Mouse (Mus musculus): Measurements from ENCODE around the gene Gm20388. TPM values are rescaled to one million over a fixed set of nuclear protein-coding genes. Genes with fewer than 3 reads are reported as not detected.

Gene Gm20388
- total RNA-seq, 1 experiment from 2014 or later, result 35.7 TPM

DNA sequence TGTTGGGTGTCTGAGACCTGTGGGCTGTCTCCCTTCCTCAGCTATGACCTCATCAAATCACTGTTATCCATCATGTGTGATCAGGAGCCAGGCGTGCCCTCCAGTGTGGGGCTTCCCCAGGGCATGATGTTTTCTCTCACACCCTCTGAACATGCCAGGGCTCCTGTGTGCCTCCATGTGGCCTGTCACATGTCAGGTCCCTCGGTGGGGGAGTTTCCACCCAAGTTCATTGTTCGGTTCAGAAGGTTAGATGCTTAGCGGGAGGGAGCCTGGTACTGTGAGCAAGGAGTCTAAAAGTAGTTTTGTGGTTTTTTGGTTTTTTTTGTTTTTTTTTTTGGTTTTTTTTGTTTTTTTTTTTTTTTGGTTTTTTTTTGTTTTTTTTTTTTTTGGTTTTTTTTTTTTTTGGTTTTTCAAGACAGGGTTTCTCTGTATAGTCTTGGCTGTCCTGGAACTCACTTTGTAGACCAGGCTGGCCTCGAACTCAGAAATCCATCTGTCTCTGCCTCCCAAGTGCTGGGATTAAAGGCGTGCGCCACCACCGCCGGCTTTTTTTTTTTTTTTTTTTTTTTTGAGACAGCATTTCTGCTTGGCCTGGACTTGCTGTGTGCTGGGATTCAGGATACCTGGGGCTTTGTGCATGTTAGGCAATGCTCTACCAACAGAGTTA, 553.4 kb downstream of the Gm20388 start:
- no peak for ATAC-seq (replicated peaks; ENCODE audit: low read depth, poor library complexity, severe bottlenecking)

DNA sequence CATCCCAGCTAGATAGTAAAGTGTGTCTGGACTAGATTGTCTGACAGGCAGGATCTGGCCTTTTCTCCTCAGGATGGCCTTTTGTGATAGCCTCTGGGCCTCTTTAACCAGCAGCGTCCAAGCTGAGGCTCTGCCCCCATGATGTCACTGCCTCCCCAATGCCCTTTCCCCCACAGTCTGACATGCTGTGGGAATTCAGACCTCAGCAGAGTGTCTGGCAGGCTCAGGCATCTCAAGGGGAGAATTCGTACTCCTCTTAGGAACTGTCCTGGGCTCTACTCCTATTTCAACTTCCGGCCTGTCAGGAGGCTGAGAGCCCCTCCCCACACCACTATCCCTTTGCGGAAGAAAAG, 553.9 kb downstream of the Gm20388 start:
- ATAC-seq (replicated peaks; ENCODE audit: low read depth, poor library complexity, severe bottlenecking), result no peak

DNA sequence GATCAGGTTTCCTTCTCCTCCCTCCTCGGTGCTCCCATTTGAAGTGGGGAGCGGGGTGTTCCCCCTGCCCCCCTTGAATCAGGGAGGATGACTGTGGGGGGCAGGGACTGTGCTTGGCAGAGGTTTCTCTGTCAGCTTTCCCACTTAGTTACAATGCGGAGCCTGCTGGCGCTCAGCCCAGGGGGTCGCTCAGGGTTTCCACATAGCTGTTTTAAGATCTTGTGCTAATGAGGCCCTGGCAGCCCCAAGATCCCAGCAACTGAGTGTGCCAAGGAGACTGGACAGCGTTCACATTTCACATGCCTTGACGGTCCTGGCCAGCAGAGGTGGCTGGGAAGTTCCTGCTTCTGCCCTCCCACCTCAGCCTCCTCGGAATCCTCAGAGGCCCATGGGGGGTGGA, 555.1 kb downstream of the Gm20388 start:
- ATAC-seq (replicated peaks; ENCODE audit: low read depth, poor library complexity, severe bottlenecking), result no peak

DNA sequence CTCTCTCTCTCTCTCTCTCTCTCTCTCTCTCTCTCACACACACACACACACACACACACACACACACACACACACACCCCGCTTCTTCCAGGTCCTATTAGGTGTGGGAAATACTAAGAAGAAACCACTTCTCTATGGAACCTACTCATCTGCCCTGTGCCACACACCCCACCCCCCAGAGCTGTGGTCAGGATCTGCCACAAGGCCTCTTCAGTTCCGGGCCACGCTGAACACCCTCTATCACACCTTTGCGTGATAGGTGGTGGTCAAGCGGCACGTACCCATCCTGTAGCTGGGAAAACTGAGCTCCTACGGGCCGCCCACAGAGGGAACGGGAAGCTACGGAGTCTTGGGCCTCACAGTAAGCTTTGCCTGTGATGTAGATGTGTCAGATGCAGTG, 555.6 kb downstream of the Gm20388 start:
- 0 out of 2 replicates have a peak, but pooled peaks have one; percentile 14 for ATAC-seq (replicated peaks; ENCODE audit: low read depth, poor library complexity, severe bottlenecking)

DNA sequence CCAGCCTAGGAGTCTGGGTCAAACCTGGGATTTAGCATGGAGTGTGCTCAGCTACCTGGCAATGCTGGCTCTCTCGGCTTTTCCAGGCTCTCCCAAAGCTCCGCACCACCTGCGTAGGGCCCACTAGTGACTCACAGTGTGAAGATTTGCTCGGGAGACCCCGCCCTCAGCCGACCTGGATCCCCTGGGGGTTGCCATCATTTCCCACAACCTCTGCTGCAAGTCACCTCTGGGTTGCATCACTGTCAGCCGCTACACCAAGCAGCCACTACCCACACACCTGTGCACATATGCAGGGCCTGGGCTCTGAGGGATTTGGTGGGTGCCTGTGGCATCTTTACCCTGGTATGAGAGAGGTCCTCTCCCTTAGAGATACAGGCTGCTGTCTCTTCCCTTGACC, 557.0 kb downstream of the Gm20388 start:
- no peak for ATAC-seq (replicated peaks; ENCODE audit: low read depth, poor library complexity, severe bottlenecking)

DNA sequence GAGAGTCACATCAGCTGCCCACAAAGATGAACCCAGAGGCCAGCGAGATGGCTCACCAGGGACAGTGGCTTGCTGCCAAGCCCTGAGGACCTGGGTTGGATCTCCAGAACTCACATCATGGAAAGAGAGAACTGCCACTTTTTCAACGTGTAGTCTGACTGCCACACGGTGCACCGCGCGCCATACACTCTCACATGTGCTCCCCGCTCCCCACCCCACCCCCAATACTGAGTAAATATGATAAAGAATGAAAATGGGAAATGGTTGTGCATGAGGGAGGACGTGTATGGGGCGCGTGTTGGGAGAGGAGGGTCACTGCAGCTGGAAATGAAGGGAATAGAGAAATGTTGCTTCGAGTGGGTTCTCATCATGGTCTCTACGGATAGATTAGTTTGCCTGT, 559.5 kb downstream of the Gm20388 start:
- ATAC-seq (replicated peaks; ENCODE audit: low read depth, poor library complexity, severe bottlenecking), result no peak

DNA sequence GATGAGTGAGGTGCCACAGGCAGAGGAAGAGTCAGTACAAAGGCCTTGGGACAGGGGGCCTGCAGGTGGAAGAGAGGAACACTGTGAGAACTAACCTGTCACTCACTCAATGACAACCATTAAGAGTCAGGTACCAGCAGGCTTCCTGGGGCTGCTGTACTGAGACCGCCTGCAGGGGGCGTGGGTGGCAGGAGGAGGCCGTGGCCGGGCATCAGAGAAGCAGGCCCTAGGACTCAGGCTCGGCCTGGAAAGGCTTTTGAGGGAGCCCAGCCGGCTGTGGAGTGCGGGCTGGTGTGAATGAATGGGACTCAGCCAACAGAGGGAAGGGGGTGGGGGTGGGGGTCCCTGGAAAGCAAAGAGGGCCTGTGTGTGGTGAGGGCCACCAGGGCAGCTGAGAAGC, 560.5 kb downstream of the Gm20388 start:
- no peak for ATAC-seq (replicated peaks; ENCODE audit: low read depth, poor library complexity, severe bottlenecking)

DNA sequence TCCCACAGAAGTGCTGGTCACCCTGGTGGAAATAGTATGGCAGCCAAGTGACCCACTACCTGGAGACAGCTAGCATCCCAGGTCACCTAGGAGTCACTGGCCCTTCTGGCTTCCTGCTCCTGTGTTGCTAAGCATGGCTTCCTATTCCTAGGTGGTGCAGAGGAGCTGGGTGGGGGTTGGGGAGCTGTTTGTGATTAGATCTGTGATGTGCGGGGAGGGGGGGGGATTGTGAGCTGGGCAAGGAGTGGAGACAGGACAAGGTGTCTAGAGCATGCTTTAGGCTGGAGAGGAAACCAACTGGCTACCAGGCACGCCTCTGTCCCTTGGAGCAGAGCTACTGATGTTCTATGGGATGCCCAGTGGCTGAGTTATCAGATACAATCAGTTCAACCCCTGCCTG, 561.1 kb downstream of the Gm20388 start:
- ATAC-seq (replicated peaks; ENCODE audit: low read depth, poor library complexity, severe bottlenecking), result no peak

DNA sequence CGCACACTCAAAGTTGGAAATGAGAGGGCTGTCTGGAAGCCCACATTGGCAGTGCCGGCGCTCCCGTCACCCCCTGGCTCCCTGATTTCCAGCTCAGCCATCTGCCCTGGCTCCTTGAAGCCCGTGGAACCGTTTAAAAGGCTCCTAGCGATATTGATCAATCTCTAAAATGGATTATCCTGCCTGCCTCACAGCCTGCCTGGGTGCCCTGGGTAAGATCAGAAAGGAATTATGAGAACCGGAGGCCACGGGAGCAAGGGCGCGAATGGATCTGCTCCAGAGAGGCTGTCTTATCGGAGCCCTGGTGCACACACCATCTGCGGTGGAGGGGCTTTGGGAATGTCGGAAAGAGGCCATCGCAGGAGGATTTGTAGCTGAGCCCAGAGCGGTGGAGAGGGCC, 561.6 kb downstream of the Gm20388 start:
- no peak for ATAC-seq (replicated peaks; ENCODE audit: low read depth, poor library complexity, severe bottlenecking)

DNA sequence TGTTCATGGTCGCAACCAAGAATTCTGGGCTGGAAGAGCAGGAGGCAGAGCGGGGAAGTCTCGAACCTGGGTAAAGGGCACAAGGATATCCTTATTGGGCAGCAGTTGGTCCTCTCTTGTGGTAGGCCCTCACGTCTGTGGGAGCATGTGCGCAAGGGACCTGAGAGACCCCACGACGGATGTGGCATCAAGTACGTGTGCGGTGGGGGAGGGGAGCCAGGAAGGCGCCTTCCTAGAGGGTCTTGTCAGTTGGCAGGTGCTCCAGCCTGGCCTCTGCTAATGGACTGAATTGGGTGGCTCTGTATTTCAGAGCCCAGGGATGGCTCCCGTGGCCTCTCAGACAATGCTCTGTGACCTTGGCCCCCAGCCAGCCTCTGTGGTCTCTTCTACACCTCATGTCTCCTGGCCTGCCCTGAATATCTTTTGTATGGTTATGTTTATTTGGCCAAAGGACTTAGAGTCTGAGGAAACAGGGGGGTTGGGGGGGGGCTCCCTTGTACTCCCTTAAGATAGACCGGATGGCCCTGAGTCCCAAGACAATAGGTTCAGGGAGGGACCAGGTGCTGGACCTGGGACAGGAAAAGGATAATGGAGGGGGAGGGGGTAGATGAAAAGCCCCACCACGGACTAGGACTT, 563.2 kb downstream of the Gm20388 start:
- no peak for ATAC-seq (replicated peaks; ENCODE audit: low read depth, poor library complexity, severe bottlenecking)

DNA sequence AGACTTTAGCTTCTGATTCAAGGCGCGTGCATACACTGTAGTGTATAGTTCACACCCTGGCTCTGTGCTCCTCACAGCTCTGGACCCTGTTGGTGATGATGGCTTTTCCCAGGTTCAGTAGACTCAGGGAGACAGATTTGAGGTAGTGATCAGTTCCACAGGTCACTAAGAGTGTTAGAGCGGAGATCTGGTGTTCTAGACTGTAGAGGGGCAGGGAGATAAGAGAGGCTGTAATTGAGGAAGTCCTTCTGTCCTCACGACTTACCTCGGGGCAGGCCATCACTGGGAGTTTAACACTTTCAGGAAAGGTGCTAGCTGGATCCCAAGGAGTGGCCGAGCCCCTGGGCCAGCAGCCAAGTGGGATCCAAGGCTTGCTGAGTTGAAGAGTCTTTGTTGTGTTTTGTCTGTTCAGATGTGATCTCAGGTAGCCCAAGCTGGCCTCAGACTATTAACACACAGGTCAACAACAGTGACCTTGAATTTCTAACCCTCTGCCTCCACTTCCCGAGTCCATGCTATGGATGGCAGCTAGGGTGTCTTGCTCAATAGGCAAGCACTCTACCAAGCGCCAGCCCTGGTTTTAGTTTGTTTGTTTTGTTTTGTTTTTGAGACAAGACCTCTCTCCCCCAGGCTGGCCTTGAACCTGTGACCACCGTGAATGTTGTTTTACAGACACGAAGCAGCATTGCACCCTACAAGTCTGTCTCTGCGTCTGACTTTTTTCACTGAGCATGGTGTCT, 564.0 kb downstream of the Gm20388 start:
- no peak for ATAC-seq (replicated peaks; ENCODE audit: low read depth, poor library complexity, severe bottlenecking)

DNA sequence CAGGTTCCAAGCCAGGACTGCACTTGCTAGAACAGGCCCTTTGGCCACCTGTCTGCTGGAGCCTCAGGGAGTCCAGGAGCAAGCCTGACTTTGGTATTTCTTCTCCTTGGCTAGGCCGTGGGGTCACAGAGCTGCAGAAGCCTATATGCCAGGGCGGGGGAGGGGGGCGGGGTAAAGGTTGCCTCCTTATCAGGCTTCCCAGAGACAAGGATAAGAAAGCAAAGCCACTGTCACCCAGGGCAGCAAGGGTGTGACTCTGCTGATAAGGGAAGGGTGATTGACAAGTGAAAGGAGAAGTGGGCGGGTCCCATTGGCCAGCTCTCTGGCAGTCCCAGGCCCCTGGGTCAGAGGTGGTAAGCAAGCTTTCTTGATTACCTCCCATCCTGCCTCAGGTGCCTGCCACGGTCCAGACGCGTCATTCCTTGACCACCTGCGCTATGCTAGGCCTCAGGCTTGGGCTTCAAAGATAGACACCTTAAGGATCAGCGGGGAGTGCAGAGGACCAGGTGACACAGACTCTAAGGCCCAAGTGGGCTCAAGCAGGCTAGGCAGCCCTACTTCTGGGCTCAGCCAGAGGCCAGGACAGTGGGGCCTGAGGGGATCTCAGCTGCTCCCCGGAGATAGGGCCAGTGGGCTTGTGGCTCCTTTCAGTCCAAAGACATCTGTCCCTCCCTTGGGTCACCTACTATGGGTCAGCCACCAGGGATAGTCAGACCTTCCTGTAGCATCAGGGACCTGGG, 565.0 kb downstream of the Gm20388 start:
- ATAC-seq (replicated peaks; ENCODE audit: low read depth, poor library complexity, severe bottlenecking), result peak; percentile 69

DNA sequence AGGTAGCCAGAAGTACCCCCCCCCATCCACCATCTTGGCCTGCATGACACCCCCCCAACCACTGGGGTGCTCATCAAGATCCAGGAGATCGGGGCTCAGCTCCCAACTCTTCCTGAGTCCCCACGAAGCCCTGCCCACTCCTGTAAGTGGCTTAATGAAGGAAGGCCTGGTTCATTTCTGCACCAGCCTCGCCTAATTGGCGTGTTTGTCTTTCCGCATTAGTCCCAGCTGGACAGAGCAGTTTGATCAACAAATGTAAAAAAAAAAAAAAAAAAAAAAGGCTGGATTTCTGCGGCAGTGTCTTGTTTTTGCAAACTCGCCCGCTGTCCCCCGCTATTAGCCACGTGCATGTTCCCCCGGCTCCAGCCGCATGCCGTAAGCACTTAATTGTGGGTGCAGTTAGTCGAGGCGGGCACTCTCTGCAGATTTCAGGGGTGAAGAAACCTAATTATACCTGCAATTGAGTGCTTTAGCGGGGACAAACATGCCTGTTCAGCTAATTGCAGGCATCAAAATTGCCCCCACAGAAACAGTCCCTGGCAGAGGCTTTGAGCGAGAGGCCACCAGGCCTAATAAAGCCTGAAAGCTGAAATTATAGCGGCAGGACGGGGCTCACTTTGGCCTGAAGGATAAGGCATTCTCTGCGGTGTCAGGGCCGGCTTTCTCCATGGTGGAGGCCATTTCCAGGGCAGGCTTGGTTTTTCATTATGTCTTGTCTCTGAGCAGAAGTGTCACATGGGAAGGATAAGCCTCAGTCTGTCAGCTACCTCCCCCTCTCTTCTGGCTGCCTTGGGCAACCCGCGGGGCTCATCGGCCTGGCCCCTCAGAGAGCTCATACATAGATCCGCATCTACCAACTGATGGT, 566.3 kb downstream of the Gm20388 start:
- ATAC-seq (replicated peaks; ENCODE audit: low read depth, poor library complexity, severe bottlenecking), result no peak

DNA sequence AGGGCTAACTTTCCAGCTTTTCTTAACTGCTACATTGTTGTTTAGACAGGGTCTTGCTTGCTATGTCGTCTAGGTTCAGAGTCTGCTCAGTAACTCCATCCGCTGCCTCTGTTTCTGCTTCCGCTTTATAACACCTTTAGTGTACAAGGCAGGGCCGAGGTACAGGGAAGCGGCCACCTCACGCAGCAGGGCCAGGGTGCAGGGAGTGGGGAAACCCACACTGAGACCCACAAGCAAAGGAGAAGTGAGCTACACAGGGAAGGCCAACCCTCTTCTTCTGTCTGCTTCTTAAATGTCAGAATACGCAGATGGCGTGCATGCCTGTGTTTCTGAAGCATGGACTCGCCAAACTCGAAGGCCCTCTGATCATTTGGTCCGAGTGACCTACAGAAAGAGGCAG, 568.1 kb downstream of the Gm20388 start:
- ATAC-seq (replicated peaks; ENCODE audit: low read depth, poor library complexity, severe bottlenecking), result 0 out of 2 replicates have a peak, but pooled peaks have one; percentile 20

DNA sequence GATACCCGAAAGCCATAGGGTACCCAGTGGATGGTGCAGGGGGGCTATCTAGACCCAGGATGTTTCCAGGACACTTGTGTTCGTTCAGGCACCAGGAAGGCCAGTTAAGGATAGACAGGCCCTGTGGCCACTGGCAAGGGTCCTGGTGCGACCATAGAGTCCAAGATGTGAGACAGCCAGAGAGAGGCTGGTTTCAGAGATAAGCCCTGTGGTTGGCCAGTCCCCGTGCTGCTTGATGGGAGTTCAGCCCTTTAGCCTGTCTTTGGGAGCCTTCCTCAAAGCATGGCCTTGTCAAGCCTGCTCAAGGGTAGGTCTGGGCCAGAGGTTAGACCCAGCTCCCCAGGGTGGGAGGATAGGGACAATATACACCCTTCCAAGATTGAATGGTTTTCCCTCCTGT, 569.0 kb downstream of the Gm20388 start:
- ATAC-seq (replicated peaks; ENCODE audit: low read depth, poor library complexity, severe bottlenecking), result 0 out of 2 replicates have a peak, but pooled peaks have one; percentile 9

DNA sequence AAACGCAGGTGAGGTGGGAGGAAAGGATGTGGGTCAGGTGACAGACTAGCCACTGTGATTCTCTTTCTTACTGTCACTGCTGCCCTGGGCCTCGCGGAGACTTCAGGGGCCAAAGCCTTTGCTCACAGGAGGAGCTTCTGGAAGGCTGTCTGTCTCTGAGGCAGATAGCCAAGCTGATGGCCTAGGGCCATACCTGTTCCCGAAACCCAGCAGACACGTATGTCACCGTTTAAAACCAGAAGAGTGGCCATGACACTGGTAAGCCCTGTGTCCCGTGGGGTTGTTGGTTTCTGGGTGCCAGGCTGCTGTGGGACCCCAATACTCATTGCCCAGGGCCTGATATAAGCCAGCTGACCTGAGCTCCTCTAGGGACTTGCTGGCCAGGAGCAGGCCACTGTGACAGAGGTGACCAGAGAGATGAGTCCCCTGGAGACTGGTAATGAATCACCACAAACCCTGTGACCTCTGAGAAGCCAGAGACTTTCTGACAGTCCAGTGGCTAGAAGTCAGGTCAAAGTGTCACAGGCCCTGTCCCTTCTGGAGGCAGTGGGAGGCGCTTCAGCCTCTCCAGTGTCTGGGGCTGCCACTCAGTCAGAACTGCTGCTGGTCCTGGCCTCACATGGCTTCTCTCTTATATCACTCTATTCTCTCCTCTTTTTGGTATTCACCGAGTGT, 571.5 kb downstream of the Gm20388 start:
- ATAC-seq (replicated peaks; ENCODE audit: low read depth, poor library complexity, severe bottlenecking), result no peak

DNA sequence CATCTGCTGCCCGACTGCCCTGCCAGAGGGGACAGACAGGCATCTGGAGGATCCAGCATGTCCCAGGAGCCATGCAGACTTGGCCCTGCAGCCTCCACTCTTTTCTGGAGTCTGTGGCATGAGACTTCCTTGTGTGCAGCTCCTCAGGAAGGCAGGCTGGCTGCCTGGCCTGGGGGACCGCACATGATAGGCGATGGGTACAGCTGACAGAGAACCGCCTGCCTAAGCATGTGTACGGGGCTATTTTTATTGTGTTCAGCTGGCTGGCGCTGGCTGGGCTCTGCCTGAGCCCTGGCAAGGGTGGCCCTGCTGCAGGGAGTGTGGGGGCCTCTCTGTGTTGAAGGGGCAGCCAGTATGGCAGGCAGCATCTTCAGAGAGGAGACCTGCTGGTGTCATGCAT, 573.8 kb downstream of the Gm20388 start:
- ATAC-seq (replicated peaks; ENCODE audit: low read depth, poor library complexity, severe bottlenecking), result 0 out of 2 replicates have a peak, but pooled peaks have one; percentile 4

DNA sequence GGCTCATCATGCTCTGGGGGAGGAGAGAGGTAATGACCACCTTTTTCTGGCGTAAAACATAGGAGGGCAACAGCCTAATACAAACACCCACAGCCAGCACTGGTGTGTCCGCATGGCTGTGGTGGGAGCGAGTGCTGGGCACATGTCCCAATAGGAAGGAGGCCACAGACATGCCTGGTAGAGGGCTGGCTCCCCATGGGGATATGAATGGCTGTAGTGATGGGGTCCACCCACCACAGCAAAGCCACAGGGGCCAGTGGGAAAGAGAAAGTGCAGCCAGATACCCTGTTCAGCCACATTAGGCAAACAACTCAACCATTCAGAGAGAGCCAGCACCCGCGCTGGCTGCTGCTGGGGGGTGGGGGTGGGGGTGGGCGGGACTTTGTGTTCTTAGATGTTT, 574.5 kb downstream of the Gm20388 start:
- ATAC-seq (replicated peaks; ENCODE audit: low read depth, poor library complexity, severe bottlenecking), result peak; percentile 11; the same call in 1 of the 2 replicates

Measured in common myeloid progenitor, adult 5-6 weeks (primary cell).